Mouse (Mus musculus): Measurements from ENCODE around the gene Ttc26. TPM values are rescaled to one million over a fixed set of nuclear protein-coding genes. Genes with fewer than 3 reads are reported as not detected.
"Not testable (repeated sequence)": the region's sequence is repeated elsewhere in the genome, so short reads cannot be mapped to it uniquely, and the experiment has no call there.

Gene Ttc26
- polyA plus RNA-seq, 1 experiment from 2014 or later, result 10.9 TPM

- peaks cover 58% of the 10 kb centered on the region for H3K27me3 ChIP-seq (ENCODE audit: control insufficient read depth, insufficient read depth, low read length)
- 2% methylated on average over 20 of the region's 20 CpGs for WGBS
- H3K4me3 ChIP-seq (ENCODE audit: low read depth, low read length), result peak overlapping the region; percentile 44
- H3K36me3 ChIP-seq (ENCODE audit: control insufficient read depth, insufficient read depth, low read length), result no peaks in the 10 kb centered on the region
- H3K4me1 ChIP-seq (ENCODE audit: control insufficient read depth, insufficient read depth, low read length), result peaks cover 4% of the 10 kb centered on the region
- no peaks in the 10 kb centered on the region for H3K9me3 ChIP-seq (ENCODE audit: control insufficient read depth, low read length)
- 0 out of 2 replicates have a peak, but pooled peaks have one; percentile 19 for ATAC-seq (ENCODE audit: low FRiP score)
- no peak overlapping the region for H3K9ac ChIP-seq (ENCODE audit: low read length)
- H3K27ac ChIP-seq (ENCODE audit: low read depth, low read length), result no peak overlapping the region
- peak overlapping the region; percentile 56 for H3K4me2 ChIP-seq
- DNase-seq (ENCODE audit: low spot score, missing footprints), result peak; percentile 96
These were observed 26.4 kb upstream of the Ttc26 start for GRCm38 (mm10) chr6:38354723-38355353.

- no peak overlapping the region for H3K27ac ChIP-seq (ENCODE audit: low read depth, low read length)
- H3K4me2 ChIP-seq, result no peak overlapping the region
- 2% methylated on average over 8 of the region's 8 CpGs for WGBS
- peaks cover 4% of the 10 kb centered on the region for H3K4me1 ChIP-seq (ENCODE audit: control insufficient read depth, insufficient read depth, low read length)
- no peaks in the 10 kb centered on the region for H3K9me3 ChIP-seq (ENCODE audit: control insufficient read depth, low read length)
- H3K9ac ChIP-seq (ENCODE audit: low read length), result no peak overlapping the region
- H3K27me3 ChIP-seq (ENCODE audit: control insufficient read depth, insufficient read depth, low read length), result peaks cover 58% of the 10 kb centered on the region
- ATAC-seq (ENCODE audit: low FRiP score), result no peak
- no peaks in the 10 kb centered on the region for H3K36me3 ChIP-seq (ENCODE audit: control insufficient read depth, insufficient read depth, low read length)
- DNase-seq (ENCODE audit: low spot score, missing footprints), result peak; percentile 92
- no peak overlapping the region for H3K4me3 ChIP-seq (ENCODE audit: low read depth, low read length)
These were observed 25.9 kb upstream of the Ttc26 start for GRCm38 (mm10) chr6:38355354-38355823.

- DNase-seq (ENCODE audit: low spot score, missing footprints) (peak; percentile 89), ATAC-seq (ENCODE audit: low FRiP score) (no peak)
- Histone ChIP-seq H3K9ac (ENCODE audit: low read length) (no peak overlapping the region), H3K27me3 (ENCODE audit: control insufficient read depth, insufficient read depth, low read length) (peaks cover 56% of the 10 kb centered on the region), H3K36me3 (ENCODE audit: control insufficient read depth, insufficient read depth, low read length) (no peaks in the 10 kb centered on the region), H3K9me3 (ENCODE audit: control insufficient read depth, low read length) (no peaks in the 10 kb centered on the region), H3K27ac (ENCODE audit: low read depth, low read length) (no peak overlapping the region), H3K4me1 (ENCODE audit: control insufficient read depth, insufficient read depth, low read length) (peaks cover 4% of the 10 kb centered on the region), H3K4me3 (ENCODE audit: low read depth, low read length) (no peak overlapping the region), H3K4me2 (no peak overlapping the region)
- 7% methylated on average over 7 of the region's 7 CpGs for WGBS
These were observed 25.4 kb upstream of the Ttc26 start for GRCm38 (mm10) chr6:38355862-38356261.

- not testable (repeated sequence) for H3K4me3 ChIP-seq (ENCODE audit: low read depth, low read length); H3K4me1 ChIP-seq (ENCODE audit: control insufficient read depth, insufficient read depth, low read length); DNase-seq (ENCODE audit: low spot score, missing footprints); H3K36me3 ChIP-seq (ENCODE audit: control insufficient read depth, insufficient read depth, low read length); H3K9me3 ChIP-seq (ENCODE audit: control insufficient read depth, low read length); ATAC-seq (ENCODE audit: low FRiP score); H3K4me2 ChIP-seq; H3K27ac ChIP-seq (ENCODE audit: low read depth, low read length); H3K9ac ChIP-seq (ENCODE audit: low read length)
- 75% methylated on average over 15 of the region's 15 CpGs for WGBS
- peaks cover 48% of the 10 kb centered on the region for H3K27me3 ChIP-seq (ENCODE audit: control insufficient read depth, insufficient read depth, low read length)
These were observed 24.4 kb upstream of the Ttc26 start for GRCm38 (mm10) chr6:38356661-38357433.

- no peak for DNase-seq (ENCODE audit: low spot score, missing footprints)
- H3K36me3 ChIP-seq (ENCODE audit: control insufficient read depth, insufficient read depth, low read length), result no peaks in the 10 kb centered on the region
- peaks cover 4% of the 10 kb centered on the region for H3K4me1 ChIP-seq (ENCODE audit: control insufficient read depth, insufficient read depth, low read length)
- H3K9me3 ChIP-seq (ENCODE audit: control insufficient read depth, low read length), result no peaks in the 10 kb centered on the region
- H3K27me3 ChIP-seq (ENCODE audit: control insufficient read depth, insufficient read depth, low read length), result peaks cover 41% of the 10 kb centered on the region
- 33% methylated on average over 5 of the region's 5 CpGs for WGBS
- H3K27ac ChIP-seq (ENCODE audit: low read depth, low read length), result no peak overlapping the region
- H3K9ac ChIP-seq (ENCODE audit: low read length), result no peak overlapping the region
- no peak overlapping the region for H3K4me3 ChIP-seq (ENCODE audit: low read depth, low read length)
- ATAC-seq (ENCODE audit: low FRiP score), result no peak
- H3K4me2 ChIP-seq, result no peak overlapping the region
These were observed 23.5 kb upstream of the Ttc26 start for GRCm38 (mm10) chr6:38357603-38358252.

- H3K4me3 ChIP-seq (ENCODE audit: low read depth, low read length), result no peak overlapping the region
- peaks cover 34% of the 10 kb centered on the region for H3K27me3 ChIP-seq (ENCODE audit: control insufficient read depth, insufficient read depth, low read length)
- H3K27ac ChIP-seq (ENCODE audit: low read depth, low read length), result no peak overlapping the region
- ATAC-seq (ENCODE audit: low FRiP score) (no peak), DNase-seq (ENCODE audit: low spot score, missing footprints) (no peak)
- H3K9me3 ChIP-seq (ENCODE audit: control insufficient read depth, low read length), result no peaks in the 10 kb centered on the region
- no peak overlapping the region for H3K4me2 ChIP-seq
- no peaks in the 10 kb centered on the region for H3K36me3 ChIP-seq (ENCODE audit: control insufficient read depth, insufficient read depth, low read length)
- no peak overlapping the region for H3K9ac ChIP-seq (ENCODE audit: low read length)
- H3K4me1 ChIP-seq (ENCODE audit: control insufficient read depth, insufficient read depth, low read length), result peaks cover 4% of the 10 kb centered on the region
- 71% methylated on average over 8 of the region's 8 CpGs for WGBS
These were observed 22.8 kb upstream of the Ttc26 start for GRCm38 (mm10) chr6:38358253-38359027.

GRCm38 (mm10) chr6:38359044-38359735, 22.1 kb upstream of the Ttc26 start:
- not testable (repeated sequence) for H3K36me3 ChIP-seq (ENCODE audit: control insufficient read depth, insufficient read depth, low read length); DNase-seq (ENCODE audit: low spot score, missing footprints); ATAC-seq (ENCODE audit: low FRiP score); H3K9ac ChIP-seq (ENCODE audit: low read length); H3K4me2 ChIP-seq; H3K27ac ChIP-seq (ENCODE audit: low read depth, low read length); H3K4me3 ChIP-seq (ENCODE audit: low read depth, low read length); H3K9me3 ChIP-seq (ENCODE audit: control insufficient read depth, low read length); H3K4me1 ChIP-seq (ENCODE audit: control insufficient read depth, insufficient read depth, low read length)
- H3K27me3 ChIP-seq (ENCODE audit: control insufficient read depth, insufficient read depth, low read length), result peaks cover 27% of the 10 kb centered on the region
- WGBS, result 95% methylated on average over 10 of the region's 11 CpGs

- ATAC-seq (ENCODE audit: low FRiP score) (no peak), DNase-seq (ENCODE audit: low spot score, missing footprints) (no peak)
- Histone ChIP-seq H3K27ac (ENCODE audit: low read depth, low read length) (no peak overlapping the region), H3K4me1 (ENCODE audit: control insufficient read depth, insufficient read depth, low read length) (peaks cover 2% of the 10 kb centered on the region; the same call in 1 of the 2 replicates), H3K4me2 (no peak overlapping the region), H3K9me3 (ENCODE audit: control insufficient read depth, low read length) (no peaks in the 10 kb centered on the region), H3K36me3 (ENCODE audit: control insufficient read depth, insufficient read depth, low read length) (no peaks in the 10 kb centered on the region), H3K9ac (ENCODE audit: low read length) (no peak overlapping the region), H3K27me3 (ENCODE audit: control insufficient read depth, insufficient read depth, low read length) (peaks cover 19% of the 10 kb centered on the region), H3K4me3 (ENCODE audit: low read depth, low read length) (no peak overlapping the region)
- 86% methylated on average over 12 of the region's 12 CpGs for WGBS
These were observed 21.4 kb upstream of the Ttc26 start for GRCm38 (mm10) chr6:38359736-38360499.
